Mouse (Mus musculus) liver, postnatal 0 days (tissue): ENCODE results near the gene Kif2a. TPM values are rescaled to one million over a fixed set of nuclear protein-coding genes. Genes with fewer than 3 reads are reported as not detected.
"Not testable (repeated sequence)": the region's sequence is repeated elsewhere in the genome, so short reads cannot be mapped to it uniquely, and the experiment has no call there.

Experiments
- ATAC-seq: fragments of 200-750 bp; cut with Nextera tagmentation; 2 replicates; pipeline ENCODE4 v1.8.0; 2017; ENCODE audit warnings: mild to moderate bottlenecking, moderate library complexity
- DNase-seq: peaks from one replicate; pipeline ENCODE4 v3.0.0-alpha.2; 2016
- H3K27ac ChIP-seq: fragments of 300-500 bp; sonication (generic); 2 replicates; pipeline ENCODE4 v1.5.1; 2014; ENCODE audit warnings: antibody characterized with exemption, moderate library complexity, mild to moderate bottlenecking, low read depth
- H3K27me3 ChIP-seq: fragments of 300-500 bp; sonication (generic); 2 replicates; pipeline ENCODE4 v1.6.1; 2014; ENCODE audit warnings: low read length, control low read depth, mixed read lengths; ENCODE audit not compliant: insufficient read depth
- H3K36me3 ChIP-seq: fragments of 300-500 bp; sonication (generic); replicated peaks from 2 replicates; pipeline ENCODE4 v1.6.1; 2014; ENCODE audit warnings: mild to moderate bottlenecking, control low read depth, low read length, moderate library complexity, mixed read lengths; ENCODE audit not compliant: insufficient read depth
- H3K4me1 ChIP-seq: fragments of 300-500 bp; sonication (generic); 2 replicates; pipeline ENCODE4 v1.6.1; 2014; ENCODE audit warnings: antibody characterized with exemption, mild to moderate bottlenecking, control low read depth; ENCODE audit not compliant: insufficient read depth
- H3K4me2 ChIP-seq: fragments of 300-500 bp; sonication (generic); 2 replicates; pipeline ENCODE4 v1.6.1; 2014; ENCODE audit warnings: low read depth, mild to moderate bottlenecking, low read length, moderate library complexity, mixed read lengths
- H3K4me3 ChIP-seq: fragments of 300-500 bp; sonication (generic); 2 replicates; pipeline ENCODE4 v1.5.1; 2014; ENCODE audit warnings: low read depth, low read length
- H3K9ac ChIP-seq: fragments of 300-500 bp; sonication (generic); replicated peaks from 2 replicates; pipeline ENCODE4 v1.6.1; 2014; ENCODE audit warnings: mild to moderate bottlenecking, moderate library complexity
- H3K9me3 ChIP-seq: fragments of 300-500 bp; sonication (generic); 2 replicates; pipeline ENCODE4 v1.6.1; 2016; ENCODE audit warnings: mild to moderate bottlenecking, control low read depth, low read length, mixed read lengths
- CTCF ChIP-seq: sonication (generic); IDR thresholded peaks from 2 replicates; pipeline ENCODE4 v1.5.1; 2016; ENCODE audit warnings: antibody characterized with exemption, low read depth
- EP300 ChIP-seq: IDR thresholded peaks from 2 replicates; pipeline ENCODE4 v1.6.1; 2016; ENCODE audit warnings: antibody characterized with exemption, low read depth, mild to moderate bottlenecking
- WGBS: fragments of 180-500 bp; shearing (Covaris S2); extraction: QIAGEN DNeasy Blood & Tissue Kit; methylation state at CpG from one replicate; pipeline ENCODE4 v1.1.7; 2014; ENCODE audit not compliant: insufficient replicate concordance; 5-methylcytosine and 5-hydroxymethylcytosine counted together
- polyA plus RNA-seq: library from polyadenylated mRNA; unstranded; fragments of >200 nt; fragmentation: Nextera tagmentation; extraction: Ambion mirVana; gene quantifications from 2 replicates; pipeline ENCODE4 v1.2.1, GENCODE M21; 2015

Kif2a gene
- polyA plus RNA-seq, 1 experiment from 2014 or later, result 21.2 TPM

GRCm38 (mm10) chr13:106929201-106929600 is 92.7 kb downstream of the Kif2a start:
- Histone ChIP-seq H3K36me3 (peaks cover 2% of the 10 kb centered on the region; the same call in 1 of the 2 replicates), H3K9ac (no peak overlapping the region), H3K4me1 (no peaks in the 10 kb centered on the region), H3K27ac (no peak overlapping the region), H3K4me3 (no peak overlapping the region), H3K27me3 (no peaks in the 10 kb centered on the region), H3K4me2 (no peak overlapping the region), H3K9me3 (peaks cover 5% of the 10 kb centered on the region; the same call in 1 of the 2 replicates)
- DNase-seq (no peak), ATAC-seq (no peak)
- 90% methylated on average over 2 of the region's 2 CpGs for WGBS
- TF ChIP-seq CTCF (no peak), EP300 (no peak)

DNA sequence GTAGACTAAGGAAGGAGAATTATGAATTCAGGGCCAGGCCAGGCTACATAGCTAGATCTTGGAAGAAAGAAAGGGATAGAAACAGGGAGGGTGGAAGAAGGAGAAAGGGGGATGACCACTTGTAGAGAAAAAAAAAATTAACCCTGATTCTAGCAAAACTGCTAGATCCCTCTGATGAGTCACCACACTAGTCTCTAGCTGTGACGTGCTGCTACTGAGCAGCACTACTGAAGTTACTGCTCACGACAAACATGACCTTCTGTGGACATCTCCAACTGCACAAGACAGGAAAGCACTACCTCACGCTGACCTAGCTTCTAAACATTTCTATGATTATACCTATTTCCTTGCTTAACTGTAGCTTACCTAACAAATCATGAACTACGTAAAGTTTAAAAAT is 93.6 kb downstream of the Kif2a start:
- no peak overlapping the region for H3K27ac ChIP-seq
- no peaks in the 10 kb centered on the region for H3K27me3 ChIP-seq
- peaks cover 6% of the 10 kb centered on the region; the same call in 1 of the 2 replicates for H3K36me3 ChIP-seq
- H3K4me2 ChIP-seq, result no peak overlapping the region
- no peaks in the 10 kb centered on the region for H3K4me1 ChIP-seq
- no peak overlapping the region for H3K4me3 ChIP-seq
- H3K9ac ChIP-seq, result no peak overlapping the region
- peaks cover 5% of the 10 kb centered on the region; the same call in 1 of the 2 replicates for H3K9me3 ChIP-seq
- ATAC-seq (no peak), DNase-seq (no peak)
- TF ChIP-seq CTCF (no peak), EP300 (no peak)
- 89% methylated on average over 4 of the region's 4 CpGs for WGBS

DNA sequence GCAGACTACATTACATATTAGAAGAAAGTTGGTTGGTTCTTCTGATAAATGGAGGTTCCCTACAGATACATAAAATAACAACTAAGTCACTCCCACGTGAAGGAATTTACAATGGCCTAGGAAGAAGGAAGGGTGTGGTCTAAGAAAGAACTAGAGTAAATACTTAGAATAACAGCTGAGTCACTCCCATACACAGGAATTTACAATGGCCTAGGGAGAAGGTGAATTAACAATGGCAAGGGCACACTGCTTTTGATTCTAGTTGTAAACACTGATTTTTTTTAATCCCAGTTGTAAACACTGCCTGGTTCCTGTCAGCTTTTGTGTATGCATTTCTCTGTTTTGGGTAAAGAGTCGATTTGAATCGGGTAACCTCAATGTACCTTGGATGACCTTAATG is 96.0 kb downstream of the Kif2a start:
- 86% methylated on average over 3 of the region's 3 CpGs for WGBS
- H3K9me3 ChIP-seq, ATAC-seq, DNase-seq, H3K27me3 ChIP-seq, H3K4me1 ChIP-seq, H3K27ac ChIP-seq, H3K4me3 ChIP-seq, H3K4me2 ChIP-seq, H3K9ac ChIP-seq: not testable (repeated sequence)
- H3K36me3 ChIP-seq, result peaks cover 14% of the 10 kb centered on the region

GRCm38 (mm10) chr13:106918322-106919050 is 103.4 kb downstream of the Kif2a start:
- Histone ChIP-seq H3K4me3 (no peak overlapping the region), H3K9me3 (no peaks in the 10 kb centered on the region), H3K4me2 (no peak overlapping the region), H3K4me1 (no peaks in the 10 kb centered on the region), H3K27me3 (no peaks in the 10 kb centered on the region), H3K27ac (no peak overlapping the region), H3K9ac (no peak overlapping the region), H3K36me3 (peaks cover 22% of the 10 kb centered on the region)
- no peak for TF ChIP-seq EP300
- peak; percentile 72 for TF ChIP-seq CTCF
- ATAC-seq (no peak), DNase-seq (no peak)
- WGBS, result 77% methylated on average over 7 of the region's 7 CpGs

- no peak overlapping the region for H3K27ac ChIP-seq
- no peak for DNase-seq
Observed at GRCm38 (mm10) chr13:106913125-106913736, 108.7 kb downstream of the Kif2a start.

DNA sequence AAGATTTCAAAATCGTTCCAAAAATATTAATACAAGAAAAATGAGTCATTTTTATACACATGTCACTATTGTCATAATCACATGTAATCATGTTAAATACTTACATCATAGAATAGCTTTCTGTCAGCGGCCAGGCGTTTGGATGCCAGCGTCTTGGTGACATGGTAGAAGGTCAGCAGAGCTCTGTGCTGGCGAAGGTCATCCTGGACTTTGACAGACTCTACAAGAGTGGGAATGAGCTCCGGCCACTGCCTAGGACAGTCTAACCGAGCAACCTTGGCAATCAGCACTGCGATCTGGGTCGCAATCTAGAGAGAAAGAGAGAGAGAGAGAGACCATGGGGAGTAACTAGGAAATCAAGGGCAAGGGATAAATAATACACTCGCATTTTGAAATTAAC is 111.8 kb downstream of the Kif2a start:
- TF ChIP-seq CTCF (no peak), EP300 (no peak)
- H3K27ac ChIP-seq, result no peak overlapping the region
- no peaks in the 10 kb centered on the region for H3K27me3 ChIP-seq
- 90% methylated on average over 10 of the region's 10 CpGs for WGBS
- H3K36me3 ChIP-seq, result peaks cover 34% of the 10 kb centered on the region
- ATAC-seq, result no peak
- 0 out of 2 replicates have a peak, but pooled peaks cover 2% of the 10 kb centered on the region for H3K4me1 ChIP-seq
- H3K9me3 ChIP-seq, result no peaks in the 10 kb centered on the region
- H3K4me2 ChIP-seq, result no peak overlapping the region
- no peak overlapping the region for H3K9ac ChIP-seq
- no peak overlapping the region for H3K4me3 ChIP-seq
- DNase-seq, result no peak

More at GRCm38 (mm10) chr13:106913125-106913736, 108.7 kb downstream of the Kif2a start:
- H3K4me3 ChIP-seq, result no peak overlapping the region
- 35% methylated on average over 3 of the region's 3 CpGs for WGBS
- peaks cover 21% of the 10 kb centered on the region for H3K36me3 ChIP-seq
- peak; percentile 25; the same call in 1 of the 2 replicates for ATAC-seq
- H3K4me1 ChIP-seq, result 0 out of 2 replicates have a peak, but pooled peaks cover 2% of the 10 kb centered on the region
- no peaks in the 10 kb centered on the region for H3K9me3 ChIP-seq
- no peak overlapping the region for H3K9ac ChIP-seq
- no peaks in the 10 kb centered on the region for H3K27me3 ChIP-seq
- H3K4me2 ChIP-seq, result no peak overlapping the region
- TF ChIP-seq EP300 (peak; percentile 83), CTCF (no peak)

Other genes starting within 250 kb of the Kif2a start
- gene Ipo11, start 85.2 kb downstream of the Kif2a start, polyA plus RNA-seq, result 16.0 and 17.1 TPM in 2 replicates
- gene Dimt1, start 75.0 kb downstream of the Kif2a start, polyA plus RNA-seq, result 9.4 and 10.1 TPM in 2 replicates